Mouse (Mus musculus) adrenal gland, postnatal 10 days (tissue): Measurements from ENCODE around the gene Xpo6. TPM values are rescaled to one million over a fixed set of nuclear protein-coding genes. Genes with fewer than 3 reads are reported as not detected.

Experiments
- DNase-seq: peaks from one replicate; pipeline ENCODE4 v3.0.0; 2021; ENCODE audit warnings: mixed read lengths
- total RNA-seq, 2 experiments: library from RNA; stranded (reverse); gene quantifications; 2 replicates each; pipeline ENCODE4 v1.2.3; 2021

Xpo6 gene
- total RNA-seq, 2 experiments from 2014 or later, result 68.7 to 91.2 TPM

DNA sequence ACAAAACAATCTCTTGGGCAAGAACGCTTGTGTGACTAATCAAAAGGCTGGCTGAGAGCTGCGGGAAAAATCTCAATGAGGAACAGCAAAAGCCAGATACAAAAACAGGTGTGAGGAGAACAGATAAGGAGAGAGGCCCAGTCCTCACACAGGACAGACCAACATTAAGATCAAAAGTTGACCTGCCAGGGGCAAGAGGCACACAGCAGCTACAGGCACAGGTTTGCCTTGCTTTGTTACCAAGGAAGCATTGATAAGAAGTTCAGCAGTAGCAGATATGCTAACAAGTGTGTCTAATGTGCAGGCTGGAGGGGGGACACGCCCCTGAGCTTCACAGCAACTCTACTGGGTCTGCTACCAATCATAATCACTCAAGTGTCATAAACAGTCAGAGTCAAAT is 73.8 kb downstream of the Xpo6 start:
- DNase-seq, result no peak

DNA sequence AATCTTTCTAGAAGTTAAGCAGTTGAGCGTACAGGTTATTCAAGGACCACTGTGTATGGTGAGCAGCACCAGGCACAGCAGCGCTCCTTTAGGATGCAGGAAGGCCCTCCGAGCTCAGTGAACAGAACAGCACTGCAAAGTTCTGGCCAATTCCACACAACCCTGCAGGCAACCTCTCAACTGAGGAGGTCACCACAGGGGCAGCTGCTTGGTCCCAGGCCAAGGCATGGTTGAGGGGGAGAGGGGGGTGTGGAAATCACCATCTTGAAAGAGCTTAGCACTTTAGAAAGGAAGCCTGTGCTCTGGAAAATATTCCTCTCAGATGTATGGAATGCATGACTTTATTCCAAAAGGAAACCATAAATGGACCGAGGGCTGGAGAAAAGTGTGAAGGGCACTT is 78.8 kb downstream of the Xpo6 start:
- DNase-seq, result no peak

DNA sequence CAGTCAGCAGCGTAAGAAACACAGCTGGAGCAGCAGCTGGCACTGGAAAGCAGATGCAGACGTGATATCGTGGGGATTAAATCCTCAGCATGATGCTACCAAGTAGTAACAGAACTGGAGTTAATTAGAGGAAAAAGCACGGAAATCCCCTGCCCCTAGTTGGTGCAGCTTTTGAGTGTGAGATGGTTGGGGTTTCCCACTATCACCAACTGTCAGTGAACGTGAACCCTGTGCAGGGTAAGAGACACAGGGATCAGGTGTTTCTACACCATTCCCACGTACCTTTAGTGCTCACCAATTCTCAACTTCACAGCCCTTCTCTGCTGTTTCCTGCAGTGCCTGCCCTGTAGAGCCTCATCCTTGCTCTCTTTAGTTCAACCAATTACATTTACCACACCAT is 80.5 kb downstream of the Xpo6 start:
- no peak for DNase-seq

DNA sequence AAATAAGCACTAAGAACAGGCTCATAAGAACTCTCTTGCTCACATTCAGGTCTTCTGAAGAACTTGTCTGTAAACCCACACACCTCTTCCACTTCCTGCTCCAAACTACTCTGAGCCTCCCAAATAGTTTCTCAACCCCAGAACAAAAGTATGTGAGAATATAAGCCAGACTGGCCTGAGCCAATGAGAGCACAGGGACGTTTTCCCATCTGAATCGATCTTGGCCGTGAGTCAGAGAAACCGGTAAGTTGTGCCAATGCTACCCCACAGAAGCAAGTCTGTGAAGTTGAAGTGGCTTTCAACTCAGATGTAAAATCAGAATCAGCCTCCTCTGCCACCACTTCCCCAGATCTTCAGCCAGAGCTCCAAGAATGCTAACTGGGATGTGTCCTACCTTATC is 87.0 kb downstream of the Xpo6 start:
- DNase-seq, result peak; percentile 35

DNA sequence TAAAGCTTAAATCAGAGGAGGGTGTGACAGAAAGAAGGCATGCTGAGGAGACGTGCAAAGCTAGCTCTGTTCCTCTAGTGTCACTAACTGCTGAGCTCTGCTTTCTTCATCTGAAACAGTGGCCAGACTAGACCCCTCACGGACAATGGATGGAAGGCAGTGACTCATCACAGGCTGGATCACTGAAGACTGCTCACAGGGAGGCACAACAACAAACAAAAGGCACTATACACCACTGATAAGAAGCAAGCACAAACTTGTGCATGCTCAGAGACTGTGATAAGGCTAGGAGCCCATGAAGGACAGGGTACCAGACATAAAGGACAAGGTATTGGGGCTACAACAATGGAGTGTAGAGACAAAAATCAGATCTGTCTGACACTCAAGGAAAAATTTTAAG is 89.1 kb downstream of the Xpo6 start:
- no peak for DNase-seq

DNA sequence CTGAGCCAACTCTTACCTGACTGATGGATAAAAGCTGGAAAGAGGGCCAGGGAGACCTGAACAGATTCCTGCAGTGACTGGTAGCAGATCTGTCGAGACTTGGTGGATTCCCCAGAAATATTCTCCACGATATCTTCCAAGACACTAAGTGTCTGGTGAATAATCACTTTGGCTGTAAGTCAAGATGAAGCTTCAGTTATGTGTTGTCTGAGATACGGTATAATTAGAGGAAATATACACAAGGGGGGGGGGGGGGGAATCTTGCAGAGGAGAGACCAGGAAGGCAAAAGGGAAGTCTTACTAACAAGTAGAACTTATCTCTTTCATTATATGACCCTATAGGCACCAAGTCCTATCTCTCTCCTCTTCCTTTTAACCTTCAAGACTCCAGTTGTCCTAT is 90.4 kb downstream of the Xpo6 start:
- no peak for DNase-seq

DNA sequence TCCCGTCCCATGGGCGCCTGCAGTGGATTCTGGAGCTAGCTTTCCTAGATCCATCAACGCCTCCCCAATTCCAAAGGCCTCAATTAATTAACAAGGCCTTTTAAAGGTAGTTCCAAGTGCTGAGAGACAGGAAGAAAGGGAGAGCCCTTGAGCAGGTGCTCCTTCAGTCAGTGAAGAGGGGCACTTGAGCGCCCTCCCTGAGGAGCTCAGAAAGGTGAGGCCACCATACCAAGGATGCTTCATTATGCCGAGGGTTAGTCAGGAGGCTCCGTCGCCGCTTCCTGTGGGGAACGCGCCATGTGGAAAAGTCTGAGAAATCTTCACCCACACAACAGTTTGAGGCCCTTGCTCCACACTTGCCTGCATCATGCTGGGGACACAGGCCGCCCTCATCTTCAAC is 99.9 kb downstream of the Xpo6 start:
- DNase-seq, result no peak

DNA sequence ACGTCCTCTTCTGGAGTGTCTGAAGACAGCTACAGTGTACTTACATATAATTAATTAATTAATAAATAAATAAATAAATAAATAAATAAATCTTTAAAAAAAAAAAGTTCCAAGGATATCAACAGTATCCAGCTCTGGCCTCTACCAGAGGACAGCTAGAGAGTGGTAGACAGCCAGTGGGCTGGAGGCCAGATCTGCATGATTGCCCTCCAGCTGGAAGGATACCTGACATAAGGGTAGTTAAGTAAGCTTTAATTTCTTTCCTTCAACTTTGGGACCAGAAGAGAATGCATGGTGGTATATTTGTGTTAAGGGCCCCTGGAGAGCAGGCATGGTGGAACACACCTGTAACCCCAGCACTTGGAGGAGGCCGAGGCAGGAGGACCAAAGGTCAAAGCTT is 100.5 kb downstream of the Xpo6 start:
- DNase-seq, result peak; percentile 54

DNA sequence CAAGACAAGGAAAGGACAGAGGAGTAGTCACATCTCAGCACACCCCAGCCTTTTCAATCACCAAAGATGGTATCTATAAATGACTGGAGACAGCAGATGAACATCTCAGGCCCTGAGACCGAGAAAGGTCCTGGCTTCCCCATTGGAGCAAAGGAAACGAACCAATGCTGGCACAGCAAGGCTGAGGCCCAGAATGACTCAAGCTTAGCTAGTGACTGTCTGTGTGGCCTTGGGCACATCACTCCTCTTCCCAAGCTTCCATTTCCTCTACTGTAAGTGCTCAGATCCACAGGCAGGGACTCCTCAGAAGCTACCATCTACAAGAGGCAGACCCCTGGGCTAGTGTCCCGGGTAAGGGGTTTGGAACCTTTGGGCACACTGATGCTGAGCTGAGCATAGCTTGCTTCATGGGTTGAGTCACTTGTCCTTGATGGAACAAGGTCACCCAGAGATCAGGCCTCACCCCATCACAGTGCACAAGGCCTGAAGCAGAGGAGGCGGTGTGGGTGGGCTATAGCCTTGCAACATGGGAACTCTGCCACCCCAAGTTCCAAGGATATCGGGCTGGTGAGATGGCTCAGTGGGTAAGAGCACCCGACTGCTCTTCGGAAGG is 101.0 kb downstream of the Xpo6 start:
- DNase-seq, result peak; percentile 78

DNA sequence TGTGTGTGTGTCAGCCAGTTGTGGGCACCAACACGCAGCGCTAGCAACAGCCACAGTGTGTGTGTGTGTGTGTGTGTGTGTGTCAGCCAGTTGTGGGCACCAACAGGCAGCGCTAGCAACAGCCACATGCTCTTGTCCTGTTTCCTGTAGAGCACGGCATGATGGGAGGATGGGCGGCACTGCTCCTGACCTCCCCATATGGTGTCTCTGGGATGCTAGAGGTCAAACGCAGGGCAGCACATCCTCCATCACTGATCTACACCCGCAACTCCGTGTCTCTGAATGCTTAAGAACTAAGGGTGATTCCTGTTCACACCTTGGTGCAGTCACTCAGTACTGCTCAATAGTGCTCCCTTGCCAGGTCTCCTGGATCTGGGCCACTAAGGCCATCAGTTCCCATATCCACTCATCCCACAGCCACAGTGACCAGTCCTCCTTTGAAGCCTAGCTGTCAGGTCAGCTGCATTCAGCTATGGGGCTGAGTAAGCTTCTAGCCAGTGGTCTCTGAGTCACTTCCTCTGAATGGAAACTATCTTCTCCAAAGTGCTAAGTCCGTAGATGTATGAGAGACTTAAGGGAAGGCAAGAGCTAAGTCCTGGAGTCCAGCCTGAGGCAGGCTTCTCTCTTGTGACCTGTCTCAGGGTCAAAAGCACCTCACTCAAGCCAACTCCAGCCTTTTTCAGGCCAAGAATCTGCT is 102.9 kb downstream of the Xpo6 start:
- DNase-seq, result no peak

DNA sequence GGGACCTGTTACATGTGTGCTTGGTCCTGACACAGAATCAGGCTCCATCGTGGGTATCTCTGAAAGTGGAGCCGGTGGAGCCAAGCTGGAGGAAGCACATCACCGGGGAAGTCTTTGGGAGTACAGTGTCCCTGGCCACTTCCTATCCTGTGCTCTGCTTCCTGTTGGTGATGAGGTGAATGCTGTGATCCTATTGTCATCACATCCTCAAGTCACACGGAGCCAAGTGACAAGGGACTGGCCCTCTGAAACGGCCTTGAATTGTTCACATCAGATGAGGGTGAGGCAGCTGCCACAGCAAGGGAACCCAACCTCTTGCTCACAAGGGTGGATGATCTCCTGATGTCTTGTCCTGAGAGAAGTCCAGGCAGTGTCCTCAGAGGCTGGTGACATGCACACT is 103.7 kb downstream of the Xpo6 start:
- DNase-seq, result no peak

DNA sequence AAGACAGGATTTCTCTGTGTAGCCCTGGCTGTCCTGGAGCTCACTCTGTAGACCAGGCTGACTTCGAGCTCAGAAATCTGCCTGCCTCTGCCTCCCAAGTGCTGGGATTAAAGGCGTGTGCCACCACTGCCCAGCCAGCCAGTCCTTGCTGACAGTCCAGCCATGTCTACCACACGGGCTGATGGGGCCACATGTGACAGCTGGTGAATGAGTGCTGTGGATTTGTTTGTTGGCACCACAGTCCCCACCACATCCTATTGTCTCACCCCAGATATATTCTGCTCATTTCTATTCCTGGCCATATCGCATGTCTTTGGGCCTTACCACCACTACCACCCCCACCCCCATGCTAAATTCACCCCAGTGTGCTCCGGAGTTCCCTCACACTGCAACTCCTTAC is 105.6 kb downstream of the Xpo6 start:
- no peak for DNase-seq

DNA sequence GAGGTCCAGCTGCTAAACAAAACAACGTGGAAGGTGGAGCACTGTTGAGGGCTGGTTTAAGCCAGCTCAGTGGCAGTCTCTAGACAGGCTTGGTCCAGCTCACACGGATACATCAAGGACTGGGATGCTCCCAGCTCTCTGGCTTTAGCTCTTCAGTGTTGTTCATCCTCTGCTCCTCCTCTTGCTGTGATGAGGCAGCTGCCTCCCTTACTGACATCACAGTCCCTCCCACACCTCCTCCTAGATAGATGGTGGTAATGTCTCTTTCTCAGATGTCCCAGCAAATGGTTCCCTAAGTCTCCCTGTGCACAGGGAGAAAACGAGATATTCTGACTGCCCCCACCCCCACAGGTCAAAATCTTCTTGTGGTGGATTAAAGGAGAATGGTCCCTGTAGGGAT is 107.1 kb downstream of the Xpo6 start:
- DNase-seq, result no peak

DNA sequence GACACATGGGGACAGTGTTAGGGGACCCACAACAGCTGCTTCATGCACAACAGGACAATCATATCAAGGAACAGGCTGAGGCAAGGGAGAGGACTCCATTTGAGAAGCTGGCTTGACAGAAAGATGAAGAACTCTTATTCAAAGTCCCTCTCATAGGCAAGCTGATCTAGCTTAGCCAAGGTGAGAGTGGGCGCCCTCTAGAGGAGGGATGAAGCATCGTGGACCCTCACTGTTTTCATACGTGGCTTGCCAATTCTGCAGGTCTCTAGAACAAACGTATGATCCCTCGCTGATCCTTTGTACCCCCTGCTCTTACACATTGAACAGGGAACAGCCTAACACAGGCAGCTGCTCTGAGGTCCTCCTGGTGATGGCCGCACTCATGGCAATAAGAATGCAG is 110.5 kb downstream of the Xpo6 start:
- DNase-seq, result peak; percentile 69

DNA sequence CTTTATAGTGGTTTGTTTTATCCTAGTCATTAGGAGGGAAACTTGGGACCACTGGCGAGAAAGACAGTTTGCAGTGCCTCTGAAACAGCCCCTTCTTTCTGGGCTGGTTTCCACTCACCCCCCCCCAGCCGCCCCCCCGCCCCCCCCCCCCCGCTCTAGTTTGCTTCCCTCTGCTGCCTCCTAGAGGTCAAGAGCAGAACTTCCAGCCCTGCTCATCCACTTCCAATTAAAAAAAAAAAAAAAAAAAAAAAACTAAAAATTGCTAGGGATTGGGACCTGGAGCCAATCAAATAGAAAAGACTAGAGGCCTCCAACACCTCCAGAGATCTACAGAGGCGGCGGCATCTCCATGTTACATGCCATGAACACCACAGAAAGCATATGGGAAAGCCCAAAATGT is 112.1 kb downstream of the Xpo6 start:
- peak; percentile 44 for DNase-seq

DNA sequence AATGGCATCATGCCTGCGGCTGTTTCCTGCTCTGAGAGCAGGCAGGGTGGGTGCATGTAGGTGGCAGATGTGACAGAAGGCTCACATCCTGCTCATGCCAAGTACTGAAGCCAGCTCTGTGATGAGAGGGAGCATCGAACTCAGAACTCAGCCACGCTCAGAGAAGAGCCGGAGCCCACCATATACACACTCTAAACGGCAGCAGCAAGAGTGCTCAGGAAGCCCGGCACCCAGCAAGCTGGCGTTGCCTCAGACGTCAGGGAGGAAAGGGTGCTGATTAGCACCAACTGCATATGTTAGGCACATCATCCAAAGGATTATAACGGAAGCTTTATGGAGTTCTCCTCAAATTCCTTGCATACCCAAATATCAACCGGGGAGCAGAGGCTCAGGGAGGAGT is 112.7 kb downstream of the Xpo6 start:
- DNase-seq, result no peak

DNA sequence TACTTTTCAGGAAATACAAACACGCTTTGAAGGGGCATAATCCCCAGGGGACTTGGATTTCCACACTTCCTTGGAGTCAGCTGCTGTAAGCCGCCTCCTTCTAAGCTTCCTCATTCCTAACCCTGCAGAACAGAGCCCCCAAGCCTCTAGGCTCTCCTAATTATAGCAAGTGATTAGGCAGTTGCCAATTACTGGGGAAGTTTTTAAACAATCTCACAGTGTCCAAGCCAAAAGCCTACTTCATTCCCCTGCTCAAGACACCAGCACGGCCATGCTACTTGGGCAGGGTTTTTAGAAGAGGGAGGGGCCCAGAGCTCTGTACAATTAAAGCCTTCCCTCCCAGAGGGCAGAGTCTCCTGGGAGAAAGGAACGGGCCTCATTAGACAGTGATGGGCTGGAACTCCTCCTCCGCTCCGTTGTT is 114.0 kb downstream of the Xpo6 start:
- DNase-seq, result no peak

DNA sequence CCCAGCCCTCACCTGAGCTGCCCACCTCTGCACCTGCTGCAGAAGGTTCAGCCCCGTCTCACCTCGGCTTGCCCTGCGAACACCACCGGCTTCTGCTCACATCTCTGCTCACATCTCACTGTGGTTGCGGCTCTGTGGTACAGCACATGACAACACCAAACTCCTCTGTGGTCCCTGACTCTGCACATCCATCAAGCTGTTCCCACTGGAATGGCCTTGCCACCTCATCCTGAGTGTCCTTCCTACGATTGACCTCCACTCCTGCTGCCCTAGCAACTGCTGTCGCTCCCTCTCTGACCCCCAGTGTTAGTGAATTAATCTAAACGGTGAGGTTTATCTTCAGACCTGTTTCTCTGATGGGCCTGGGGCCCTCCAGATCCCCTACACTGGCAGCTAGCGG is 115.1 kb downstream of the Xpo6 start:
- DNase-seq, result no peak

DNA sequence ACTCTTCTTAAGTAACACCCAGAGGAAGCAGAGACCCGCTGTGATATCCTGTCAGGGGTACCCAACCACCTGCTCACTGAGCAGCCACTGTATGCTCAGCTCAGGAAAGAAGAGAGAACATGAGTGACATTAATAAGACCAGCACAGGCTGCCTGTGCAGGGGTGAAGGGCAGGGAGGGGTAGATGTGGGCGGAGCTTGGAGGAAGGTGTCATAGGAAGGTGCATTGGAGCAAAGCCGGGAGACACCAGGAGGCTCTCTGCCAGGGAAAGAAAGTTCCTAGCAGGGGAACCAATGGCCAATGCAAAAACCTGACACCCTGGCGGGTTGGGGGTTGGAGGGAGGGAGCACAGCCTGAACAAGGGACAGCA is 116.3 kb downstream of the Xpo6 start:
- DNase-seq, result no peak

DNA sequence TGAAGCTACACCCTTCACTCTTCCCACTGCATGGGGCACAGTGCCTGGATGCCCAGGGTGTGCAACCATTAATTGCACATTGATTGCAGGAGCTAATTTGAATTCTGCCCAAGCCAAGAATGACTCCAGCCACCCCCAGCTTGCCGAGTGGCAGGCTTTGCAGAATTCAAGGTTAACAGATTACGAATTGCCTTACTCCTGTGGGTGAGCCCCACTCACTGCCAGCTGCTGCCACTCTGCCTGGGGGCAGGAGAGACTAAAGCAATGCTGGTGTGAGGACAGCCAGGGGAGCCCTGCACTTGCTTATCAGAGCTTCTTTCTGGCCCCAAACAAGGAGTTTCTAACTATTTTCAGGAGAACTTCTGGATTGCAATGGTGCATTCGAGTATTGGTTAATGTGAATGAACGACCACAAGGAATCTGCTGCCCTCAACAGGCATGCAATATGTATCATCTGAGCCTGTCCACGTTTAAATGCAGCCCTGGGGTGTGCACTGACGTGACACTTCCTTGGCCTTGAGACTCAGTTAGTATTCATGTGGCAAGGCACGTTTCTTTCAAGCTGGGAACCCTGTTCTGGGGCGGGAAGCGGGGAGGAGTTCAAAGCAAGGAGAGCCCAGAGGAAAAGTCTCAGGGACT is 116.8 kb downstream of the Xpo6 start:
- DNase-seq, result no peak

DNA sequence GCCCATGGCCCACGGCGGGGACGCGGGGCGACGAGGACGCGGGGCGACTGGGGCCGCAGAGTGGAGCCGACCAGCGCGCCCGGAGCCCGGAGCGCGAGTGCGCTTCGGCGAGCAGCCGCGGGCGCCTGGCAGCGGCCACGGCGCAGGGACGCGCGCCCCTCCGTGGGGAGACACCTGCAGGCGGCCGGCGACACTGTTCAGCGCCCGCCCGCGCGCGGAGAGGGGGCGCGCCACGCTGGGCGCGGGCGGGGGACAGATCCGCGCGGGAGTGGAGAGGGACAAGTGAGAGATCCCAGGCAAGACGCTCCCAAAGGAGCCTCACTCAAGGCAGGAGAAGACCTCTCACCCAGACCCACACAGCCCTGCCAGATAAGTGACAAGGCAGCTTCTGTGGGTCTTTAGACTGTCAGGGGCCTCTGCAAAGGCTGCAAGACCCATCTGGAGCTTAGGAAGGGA is 118.0 kb downstream of the Xpo6 start, which contains the start of gene Gsg1l:
TSS of gene Gsg1l (minus strand) at position 126 of the 456 bp plus-strand sequence.
- DNase-seq, result peak; percentile 40

DNA sequence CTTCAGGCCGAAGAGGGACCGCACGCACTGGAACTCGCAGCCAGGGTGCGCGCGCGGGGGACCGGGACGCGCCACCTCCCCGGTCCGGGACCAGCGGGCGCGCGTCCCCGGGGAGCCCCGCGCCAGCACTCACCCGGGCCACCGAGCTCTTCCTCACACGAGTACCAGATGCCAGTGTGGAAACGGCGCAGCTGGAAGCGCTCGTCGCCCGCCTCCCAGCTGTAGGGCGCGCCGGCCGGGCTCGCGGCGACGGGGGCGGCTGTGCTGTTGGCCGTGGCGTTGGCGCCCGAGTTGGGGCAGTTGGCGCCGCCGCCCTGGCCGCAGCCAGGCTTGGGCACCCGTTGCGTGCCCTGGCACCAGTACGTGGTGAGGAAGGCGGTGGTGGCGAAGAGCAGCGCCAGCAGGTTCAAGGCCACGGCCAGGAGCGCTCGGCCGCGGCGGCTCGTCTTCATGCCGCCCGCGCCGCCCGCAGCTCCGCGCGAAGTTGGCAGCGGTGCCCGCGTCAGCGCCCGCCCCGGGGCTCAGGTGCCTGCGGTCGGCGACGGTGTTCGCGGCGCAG is 118.5 kb downstream of the Xpo6 start:
- peak; percentile 57 for DNase-seq

DNA sequence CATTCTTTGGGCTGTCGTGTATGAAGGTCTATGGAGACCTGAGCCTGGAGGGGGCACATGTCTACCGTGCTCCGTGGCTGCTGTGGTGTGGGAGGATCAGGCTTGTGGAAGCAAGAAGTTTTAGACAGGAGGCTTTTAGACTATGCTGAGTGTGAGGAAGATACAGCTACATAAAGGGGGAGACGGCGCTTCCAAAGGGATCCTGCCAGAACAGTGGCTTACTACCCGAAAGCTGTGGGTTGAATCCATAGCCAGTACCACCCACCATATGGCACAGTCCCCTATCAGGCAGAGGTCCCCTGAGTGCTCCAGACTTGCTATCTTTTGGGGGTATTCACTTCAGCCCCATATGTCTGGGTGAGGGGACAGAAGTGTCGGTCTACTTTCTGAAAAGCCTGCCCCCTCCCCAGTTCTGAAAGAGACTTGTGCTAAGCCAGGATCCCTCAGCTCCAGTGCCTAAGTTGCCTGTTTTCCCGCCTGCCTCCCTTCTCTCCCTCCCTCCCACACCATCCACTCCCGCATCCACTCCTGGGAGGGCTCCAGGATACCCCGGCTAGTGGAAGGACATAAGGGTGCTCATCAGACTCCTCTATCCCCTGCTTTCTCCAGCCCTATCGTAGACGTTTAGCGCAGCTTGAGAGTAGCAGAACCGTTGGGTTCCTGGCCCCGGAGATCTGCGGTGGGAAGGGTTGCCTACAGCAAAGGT is 119.2 kb downstream of the Xpo6 start:
- no peak for DNase-seq
